Mouse (Mus musculus) cortical plate, adult 2 months (tissue): ENCODE results near the gene Khdc4. TPM values are rescaled to one million over a fixed set of nuclear protein-coding genes. Genes with fewer than 3 reads are reported as not detected.

Source experiments
- H3K27ac ChIP-seq: fragments of 200-500 bp; 2 replicates; pipeline ENCODE4 v1.5.1; 2012; ENCODE audit warnings: low read length, control low read depth, inconsistent platforms; ENCODE audit not compliant: insufficient read depth
- H3K4me1 ChIP-seq: fragments of 200-500 bp; 2 replicates; pipeline ENCODE4 v1.6.1; 2011; ENCODE audit warnings: low read length; ENCODE audit not compliant: control insufficient read depth, insufficient read depth
- H3K4me3 ChIP-seq: fragments of 200-500 bp; 2 replicates; pipeline ENCODE4 v1.5.1; 2011; ENCODE audit warnings: mild to moderate bottlenecking, low read length, control low read depth; ENCODE audit not compliant: insufficient read depth
- CTCF ChIP-seq: fragments of 200-500 bp; IDR thresholded peaks from 2 replicates; pipeline ENCODE4 v1.5.1; 2011; ENCODE audit warnings: mild to moderate bottlenecking, control low read depth, low read length; ENCODE audit not compliant: insufficient read depth; ENCODE audit errors: extremely low read depth
- POLR2A ChIP-seq: fragments of 200-500 bp; IDR thresholded peaks from 2 replicates; pipeline ENCODE4 v1.6.1; 2011; ENCODE audit warnings: mild to moderate bottlenecking, low read length, control low read depth; ENCODE audit not compliant: insufficient read depth; ENCODE audit errors: extremely low read depth
- polyA plus RNA-seq: library from polyadenylated mRNA; depleted of rRNA; stranded (reverse); fragments of >200 nt; gene quantifications from 2 replicates; pipeline ENCODE4 v1.2.3, GENCODE M21; 2012

Gene Khdc4
- polyA plus RNA-seq, 1 experiment: 70.5 TPM

DNA sequence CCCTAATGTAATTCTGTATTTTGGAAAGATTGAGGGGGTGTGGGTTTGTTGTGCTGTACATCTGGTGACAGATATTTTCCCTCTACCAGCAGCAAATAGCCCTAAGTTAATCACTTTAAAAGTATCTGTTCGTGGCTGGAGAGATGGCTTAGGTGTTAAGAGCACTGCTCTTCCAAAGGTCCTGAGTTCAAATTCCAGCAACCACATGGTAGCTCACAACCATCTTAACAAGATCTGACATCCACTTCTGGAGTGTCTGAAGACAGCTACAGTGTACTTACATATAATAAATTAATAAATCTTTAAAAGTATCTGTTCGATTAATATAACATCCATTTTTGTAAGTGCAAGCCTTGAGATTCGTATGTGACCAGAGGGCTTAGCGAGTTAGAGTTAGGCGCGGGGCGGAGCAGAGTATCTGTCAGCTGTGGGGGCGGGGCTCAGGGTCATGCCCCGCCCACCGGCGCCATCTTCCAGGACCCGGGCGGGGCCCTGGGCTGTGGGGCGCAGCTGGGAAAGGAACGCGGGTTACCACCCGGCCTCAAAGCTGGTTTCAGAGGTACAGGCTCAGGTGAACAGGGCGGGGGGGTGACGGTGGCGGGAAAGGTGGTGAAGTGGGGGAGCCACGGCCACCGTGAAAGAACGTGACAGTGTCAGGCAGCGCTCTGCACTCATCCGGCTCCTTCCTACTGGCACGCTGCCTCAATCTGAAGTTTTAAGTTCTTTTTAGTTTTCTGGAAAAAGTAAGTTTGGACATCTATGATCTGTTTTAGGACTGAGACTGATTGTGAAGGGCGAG is 31.0 kb downstream of the Khdc4 start, which contains the start of gene Rit1:
Gene Rit1 (plus strand): TSS at position 440 of the 799 bp plus-strand sequence.
- peaks cover 8% of the 10 kb centered on the region for H3K4me1 ChIP-seq
- peak; percentile 47; the same call in 1 of the 2 replicates for TF ChIP-seq POLR2A
- no peak for TF ChIP-seq CTCF
- H3K4me3 ChIP-seq: peak within 1 kb of the TSS; percentile 100
- peak within 1 kb of the TSS; percentile 61; the same call in 1 of the 2 replicates for H3K27ac ChIP-seq

DNA sequence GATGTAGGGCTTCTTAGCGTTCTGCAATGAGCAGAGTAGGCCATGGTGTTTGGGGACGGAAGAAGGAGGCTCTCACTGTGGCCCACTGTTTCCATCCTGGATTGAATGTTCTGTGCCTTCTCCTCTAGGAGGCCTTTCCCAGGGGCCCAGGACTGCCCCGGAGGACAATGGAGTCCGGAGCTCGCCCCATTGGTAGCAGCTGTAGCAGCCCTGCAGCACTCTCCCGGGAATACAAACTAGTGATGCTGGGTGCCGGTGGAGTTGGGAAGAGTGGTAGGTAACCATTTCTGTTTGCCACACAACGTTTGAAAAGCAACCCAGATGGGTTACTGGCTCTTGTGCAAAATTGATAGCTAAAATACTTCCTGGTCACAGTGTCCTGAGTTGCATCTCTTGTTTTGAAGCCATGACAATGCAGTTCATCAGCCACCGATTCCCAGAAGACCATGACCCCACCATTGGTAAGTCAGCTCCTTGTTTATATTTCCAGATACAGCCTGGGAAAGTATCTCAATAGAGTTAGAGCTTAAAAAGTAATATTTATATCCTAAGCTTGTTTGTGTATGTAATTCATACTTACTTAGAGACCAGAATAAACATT is 31.7 kb downstream of the Khdc4 start:
- H3K4me1 ChIP-seq: peaks cover 8% of the 10 kb centered on the region
- H3K4me3 ChIP-seq: peak overlapping the region; percentile 100
- no peak for TF ChIP-seq POLR2A
- TF ChIP-seq CTCF: no peak
- H3K27ac ChIP-seq: peak overlapping the region; percentile 61; the same call in 1 of the 2 replicates

- no peak overlapping the region for H3K27ac ChIP-seq
- H3K4me3 ChIP-seq: peak overlapping the region; percentile 100
- H3K4me1 ChIP-seq: peaks cover 8% of the 10 kb centered on the region
- TF ChIP-seq POLR2A: no peak
- no peak for TF ChIP-seq CTCF
Observed at GRCm38 (mm10) chr3:88717831-88718230, 32.2 kb downstream of the Khdc4 start.

DNA sequence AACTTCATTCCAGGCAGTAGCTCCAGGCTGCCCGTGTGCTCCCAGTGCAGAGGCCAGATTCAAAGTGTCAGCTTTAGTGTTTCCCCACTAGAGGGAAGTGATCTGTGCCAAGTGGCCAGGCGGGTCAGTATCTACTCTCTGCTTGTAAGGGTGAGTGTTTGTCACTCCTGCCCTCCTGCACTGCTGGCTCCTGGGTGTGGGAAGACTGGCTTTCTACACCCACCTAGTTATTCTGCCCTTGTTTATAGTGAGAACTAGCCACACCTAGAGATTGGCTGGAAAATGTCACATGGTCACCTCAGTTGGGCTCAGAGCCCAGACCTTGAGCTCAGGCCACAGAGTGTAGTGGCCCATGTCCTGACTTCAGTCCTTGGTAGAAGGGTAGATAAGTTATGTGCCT is 33.5 kb downstream of the Khdc4 start:
- TF ChIP-seq POLR2A (no peak), CTCF (no peak)
- H3K27ac ChIP-seq: no peak overlapping the region
- H3K4me1 ChIP-seq: peaks cover 8% of the 10 kb centered on the region

GRCm38 (mm10) chr3:88736556-88736955 is 51.0 kb downstream of the Khdc4 start:
- Histone ChIP-seq H3K4me3 (no peak overlapping the region), H3K27ac (no peak overlapping the region)
- no peak for TF ChIP-seq POLR2A
- no peak for TF ChIP-seq CTCF

More for the DNA sequence above, 33.5 kb downstream of the Khdc4 start:
- H3K4me3 ChIP-seq: no peak overlapping the region

GRCm38 (mm10) chr3:88738641-88739040 is 53.0 kb downstream of the Khdc4 start:
- TF ChIP-seq CTCF (peak; percentile 73), POLR2A (no peak)
- Histone ChIP-seq H3K27ac (no peak overlapping the region), H3K4me3 (no peak overlapping the region), H3K4me1 (no peaks in the 10 kb centered on the region)

More at GRCm38 (mm10) chr3:88736556-88736955, 51.0 kb downstream of the Khdc4 start:
- no peaks in the 10 kb centered on the region for H3K4me1 ChIP-seq

- H3K4me1 ChIP-seq: no peaks in the 10 kb centered on the region
- H3K4me3 ChIP-seq: no peak overlapping the region
- TF ChIP-seq CTCF (0 out of 2 replicates have a peak, but pooled peaks have one; percentile 13), POLR2A (no peak)
- no peak overlapping the region for H3K27ac ChIP-seq
Observed at GRCm38 (mm10) chr3:88740147-88740546, 54.5 kb downstream of the Khdc4 start.

GRCm38 (mm10) chr3:88745534-88745933 is 59.9 kb downstream of the Khdc4 start:
- TF ChIP-seq CTCF (no peak), POLR2A (no peak)
- Histone ChIP-seq H3K27ac (no peak overlapping the region), H3K4me3 (no peak overlapping the region), H3K4me1 (peaks cover 1% of the 10 kb centered on the region; the same call in 1 of the 2 replicates)

- no peak overlapping the region for H3K27ac ChIP-seq
- H3K4me3 ChIP-seq: no peak overlapping the region
- TF ChIP-seq POLR2A (no peak), CTCF (no peak)
- H3K4me1 ChIP-seq: peaks cover 1% of the 10 kb centered on the region
Observed at GRCm38 (mm10) chr3:88746139-88746870, 60.7 kb downstream of the Khdc4 start.

- peaks cover 1% of the 10 kb centered on the region for H3K4me1 ChIP-seq
- no peak overlapping the region for H3K4me3 ChIP-seq
- TF ChIP-seq POLR2A (no peak), CTCF (no peak)
- H3K27ac ChIP-seq: no peak overlapping the region
Observed at GRCm38 (mm10) chr3:88746871-88747231, 61.2 kb downstream of the Khdc4 start.
